Mouse (Mus musculus) testis, adult 2 months (tissue): Measurements from ENCODE around the gene Il11ra1.

Experiments
- CTCF ChIP-seq: fragments of 200-500 bp; IDR thresholded peaks from 2 replicates; pipeline ENCODE4 v1.5.1; 2012; ENCODE audit warnings: low read depth, mild to moderate bottlenecking, inconsistent platforms, low read length, moderate library complexity; ENCODE audit not compliant: control insufficient read depth, insufficient read depth, insufficient replicate concordance
- POLR2A ChIP-seq: fragments of 200-500 bp; IDR thresholded peaks from 2 replicates; pipeline ENCODE4 v1.6.1; 2012; ENCODE audit warnings: low read depth, mild to moderate bottlenecking, inconsistent platforms, low read length, moderate library complexity; ENCODE audit not compliant: control insufficient read depth

- no peak for TF ChIP-seq POLR2A
- TF ChIP-seq CTCF, result no peak
Observed at GRCm38 (mm10) chr4:41710229-41710628, 10.4 kb downstream of the Il11ra1 start.
